Mouse (Mus musculus): ENCODE results near the gene Armh3. TPM values are rescaled to one million over a fixed set of nuclear protein-coding genes. Genes with fewer than 3 reads are reported as not detected.

Armh3 gene
- total and polyA plus RNA-seq, 3 experiments: 13.9 to 14.6 (median 14.2) TPM

DNA sequence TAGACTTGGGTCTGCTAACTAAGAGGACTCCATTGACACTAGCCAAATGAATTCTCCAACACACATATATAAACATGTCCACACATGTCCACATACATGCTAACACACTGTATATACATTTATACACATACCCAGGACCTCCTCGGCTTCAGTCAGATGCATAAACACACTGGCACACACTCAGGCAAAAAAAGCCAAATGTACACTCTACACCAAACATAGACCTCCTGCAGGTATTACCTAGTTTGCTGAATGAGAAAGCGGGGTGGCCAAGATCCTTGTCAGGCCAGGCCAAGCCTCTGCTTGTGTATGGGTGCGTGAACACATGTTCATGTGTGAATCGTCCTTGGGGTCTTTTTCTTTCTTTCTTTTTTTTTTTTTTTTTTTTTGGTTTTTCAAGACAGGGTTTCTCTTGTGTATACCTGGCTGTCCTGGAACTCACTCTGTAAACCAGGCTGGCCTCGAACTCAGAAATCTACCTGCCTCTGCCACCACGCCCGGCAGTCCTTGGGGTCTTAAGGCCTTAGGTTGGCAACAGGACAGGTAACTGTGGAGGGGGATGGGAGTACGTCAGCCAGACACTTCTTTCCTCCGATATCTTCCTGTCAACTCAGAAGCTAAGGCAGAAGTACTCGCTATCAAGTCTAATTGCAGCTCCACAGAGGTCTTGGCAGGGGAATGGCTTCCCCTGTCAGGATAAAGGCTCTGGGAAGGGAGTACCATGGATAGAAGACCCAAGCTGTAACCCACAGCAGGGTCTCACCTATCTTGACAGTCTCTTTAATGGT, 32.1 kb upstream of the Armh3 start:
- Histone ChIP-seq H3K79me2 (replicated peaks; ENCODE audit: control insufficient read depth, insufficient read depth, low read length) (no peaks in the 10 kb centered on the region), H3K4me3 (no peak overlapping the region), H3K36me3 (ENCODE audit: control insufficient read depth, insufficient read depth, low read length) (no peaks in the 10 kb centered on the region), H3K4me1 (ENCODE audit: control insufficient read depth, insufficient read depth, low read length) (no peaks in the 10 kb centered on the region), H3K27me3 (ENCODE audit: control insufficient read depth, insufficient read depth, low read length) (no peaks in the 10 kb centered on the region), H3K9ac (ENCODE audit: low read depth, low read length) (no peak overlapping the region), H3K27ac (no peak overlapping the region)
- no peak for DNase-seq
- WGBS: 87% methylated on average over 10 of the region's 10 CpGs
- TF ChIP-seq CTCF (IDR thresholded peaks at IDR 0.05) (no peak), EP300 (IDR thresholded peaks at IDR 0.05; ENCODE audit: insufficient read depth, low read depth, low read length) (no peak), POLR2A (IDR thresholded peaks at IDR 0.05; ENCODE audit: insufficient read depth, low read depth, low read length) (no peak)
- intact Hi-C loops (cut with DNase I): no loop called here

DNA sequence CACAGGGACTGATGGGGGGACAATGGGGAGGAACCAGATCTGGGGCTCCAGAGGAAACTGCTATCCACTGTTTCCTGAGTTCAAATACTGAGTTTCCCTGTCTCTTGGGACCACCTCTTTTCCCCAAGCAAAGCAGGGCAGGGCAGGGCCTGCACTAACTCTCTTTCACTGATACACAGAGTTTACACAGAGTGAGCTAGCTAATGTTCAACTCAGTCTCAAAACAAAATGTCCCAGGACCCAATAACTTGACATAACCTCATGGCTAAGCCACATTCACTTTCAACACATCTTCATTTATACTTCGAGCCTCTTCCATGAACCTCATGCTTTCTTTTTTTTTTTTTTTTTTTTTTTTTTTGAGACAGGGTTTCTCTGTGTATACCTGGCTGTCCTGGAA, 31.4 kb upstream of the Armh3 start:
- TF ChIP-seq EP300 (IDR thresholded peaks at IDR 0.05; ENCODE audit: insufficient read depth, low read depth, low read length): no peak
- no peak for TF ChIP-seq CTCF (IDR thresholded peaks at IDR 0.05)
- no peak for TF ChIP-seq POLR2A (IDR thresholded peaks at IDR 0.05; ENCODE audit: insufficient read depth, low read depth, low read length)
- no peaks in the 10 kb centered on the region for H3K27me3 ChIP-seq (ENCODE audit: control insufficient read depth, insufficient read depth, low read length)
- intact Hi-C loops (cut with DNase I): no loop called here
- no peaks in the 10 kb centered on the region for H3K79me2 ChIP-seq (replicated peaks; ENCODE audit: control insufficient read depth, insufficient read depth, low read length)
- no peak for DNase-seq
- no peak overlapping the region for H3K4me3 ChIP-seq
- WGBS: 85% methylated on average over 1 of the region's 1 CpGs
- no peaks in the 10 kb centered on the region for H3K36me3 ChIP-seq (ENCODE audit: control insufficient read depth, insufficient read depth, low read length)
- H3K4me1 ChIP-seq (ENCODE audit: control insufficient read depth, insufficient read depth, low read length): no peaks in the 10 kb centered on the region
- H3K27ac ChIP-seq: no peak overlapping the region
- no peak overlapping the region for H3K9ac ChIP-seq (ENCODE audit: low read depth, low read length)

DNA sequence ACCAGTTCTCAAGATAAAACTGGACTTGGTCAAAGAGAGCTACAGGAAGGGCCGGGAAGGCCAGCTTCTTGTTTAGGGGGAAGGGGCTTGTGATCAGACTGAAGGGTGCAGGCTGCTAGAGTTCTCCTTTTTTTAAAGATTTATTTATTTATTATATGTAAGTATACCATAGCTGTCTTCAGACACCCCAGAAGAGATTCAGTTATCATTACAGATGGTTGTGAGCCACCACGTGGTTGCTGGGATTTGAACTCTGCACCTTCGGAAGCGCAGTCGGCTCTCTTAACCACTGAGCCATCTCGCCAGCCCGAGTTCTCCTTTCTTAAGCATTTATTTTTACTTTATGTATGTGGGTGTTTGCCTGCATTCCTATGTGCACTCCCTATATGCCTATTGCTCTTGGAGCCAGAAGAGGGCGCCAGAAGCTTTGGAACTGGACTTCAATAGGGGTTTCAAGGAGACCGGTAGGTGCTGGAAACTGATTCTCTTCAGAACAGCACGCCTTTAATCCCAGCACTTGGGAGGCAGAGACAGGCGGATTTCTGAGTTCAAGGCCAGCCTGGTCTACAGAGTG, 30.5 kb upstream of the Armh3 start:
- no peak for DNase-seq
- H3K9ac ChIP-seq (ENCODE audit: low read depth, low read length): no peak overlapping the region
- H3K4me3 ChIP-seq: no peak overlapping the region
- TF ChIP-seq EP300 (IDR thresholded peaks at IDR 0.05; ENCODE audit: insufficient read depth, low read depth, low read length) (no peak), CTCF (IDR thresholded peaks at IDR 0.05) (peak; percentile 43)
- intact Hi-C loops (cut with DNase I): no loop called here
- H3K27me3 ChIP-seq (ENCODE audit: control insufficient read depth, insufficient read depth, low read length): no peaks in the 10 kb centered on the region
- no peaks in the 10 kb centered on the region for H3K36me3 ChIP-seq (ENCODE audit: control insufficient read depth, insufficient read depth, low read length)
- H3K79me2 ChIP-seq (replicated peaks; ENCODE audit: control insufficient read depth, insufficient read depth, low read length): no peaks in the 10 kb centered on the region
- no peaks in the 10 kb centered on the region for H3K4me1 ChIP-seq (ENCODE audit: control insufficient read depth, insufficient read depth, low read length)
- WGBS: 70% methylated on average over 11 of the region's 11 CpGs
- H3K27ac ChIP-seq: no peak overlapping the region

DNA sequence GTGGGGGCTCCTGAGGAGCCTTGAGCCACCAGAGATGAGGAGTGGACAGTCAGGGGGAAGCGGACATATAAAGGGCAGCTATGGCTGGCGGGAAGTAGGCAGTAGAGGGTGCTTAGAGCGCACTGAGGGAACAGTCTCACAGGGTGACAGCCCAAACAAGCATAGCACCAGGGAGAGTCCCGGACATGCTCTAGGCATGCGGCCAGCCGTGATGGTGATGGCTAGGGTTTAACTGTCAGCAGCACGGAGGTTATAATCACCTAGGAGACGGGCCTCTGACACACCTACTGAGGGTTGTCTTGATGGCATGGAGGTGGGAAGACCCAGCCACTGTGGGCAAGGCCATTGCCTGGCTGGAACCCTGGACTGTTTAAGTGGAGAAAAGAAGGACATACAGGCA, 28.3 kb upstream of the Armh3 start:
- Histone ChIP-seq H3K27me3 (ENCODE audit: control insufficient read depth, insufficient read depth, low read length) (no peaks in the 10 kb centered on the region), H3K27ac (no peak overlapping the region), H3K4me1 (ENCODE audit: control insufficient read depth, insufficient read depth, low read length) (no peaks in the 10 kb centered on the region), H3K9ac (ENCODE audit: low read depth, low read length) (no peak overlapping the region), H3K79me2 (replicated peaks; ENCODE audit: control insufficient read depth, insufficient read depth, low read length) (no peaks in the 10 kb centered on the region), H3K36me3 (ENCODE audit: control insufficient read depth, insufficient read depth, low read length) (no peaks in the 10 kb centered on the region), H3K4me3 (no peak overlapping the region)
- DNase-seq: peak in 1 of 2 experiments; percentile 37
- TF ChIP-seq CTCF (IDR thresholded peaks at IDR 0.05) (no peak), EP300 (IDR thresholded peaks at IDR 0.05; ENCODE audit: insufficient read depth, low read depth, low read length) (no peak), POLR2A (IDR thresholded peaks at IDR 0.05; ENCODE audit: insufficient read depth, low read depth, low read length) (no peak)
- 46% methylated on average over 8 of the region's 8 CpGs for WGBS
- intact Hi-C loops (cut with DNase I): no loop called here

DNA sequence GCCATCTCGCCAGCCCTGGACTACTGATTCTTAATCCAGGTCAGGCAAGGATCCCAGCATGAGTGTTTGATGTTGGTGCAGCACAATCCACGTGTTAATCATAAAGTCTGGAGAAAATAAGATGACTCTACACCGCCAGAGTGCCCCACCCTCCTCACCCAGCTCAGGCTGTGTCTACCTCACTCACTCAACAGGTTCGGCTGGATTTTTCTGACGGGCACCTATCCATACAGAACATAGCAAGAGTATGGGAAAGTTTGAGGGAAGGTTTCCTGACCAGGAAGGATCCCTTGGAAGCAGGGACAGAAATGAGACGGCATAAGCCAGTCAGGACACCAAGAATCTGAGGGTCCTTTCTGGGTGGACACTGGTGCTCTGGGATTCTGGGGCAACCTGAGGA, 26.7 kb upstream of the Armh3 start:
- Histone ChIP-seq H3K4me1 (ENCODE audit: control insufficient read depth, insufficient read depth, low read length) (no peaks in the 10 kb centered on the region), H3K4me3 (no peak overlapping the region), H3K36me3 (ENCODE audit: control insufficient read depth, insufficient read depth, low read length) (no peaks in the 10 kb centered on the region), H3K27ac (no peak overlapping the region), H3K27me3 (ENCODE audit: control insufficient read depth, insufficient read depth, low read length) (no peaks in the 10 kb centered on the region), H3K79me2 (replicated peaks; ENCODE audit: control insufficient read depth, insufficient read depth, low read length) (no peaks in the 10 kb centered on the region), H3K9ac (ENCODE audit: low read depth, low read length) (no peak overlapping the region)
- WGBS: 80% methylated on average over 6 of the region's 6 CpGs
- intact Hi-C loops (cut with DNase I): no loop called here
- TF ChIP-seq EP300 (IDR thresholded peaks at IDR 0.05; ENCODE audit: insufficient read depth, low read depth, low read length): no peak
- no peak for TF ChIP-seq POLR2A (IDR thresholded peaks at IDR 0.05; ENCODE audit: insufficient read depth, low read depth, low read length)
- no peak for TF ChIP-seq CTCF (IDR thresholded peaks at IDR 0.05)
- no peak for DNase-seq

DNA sequence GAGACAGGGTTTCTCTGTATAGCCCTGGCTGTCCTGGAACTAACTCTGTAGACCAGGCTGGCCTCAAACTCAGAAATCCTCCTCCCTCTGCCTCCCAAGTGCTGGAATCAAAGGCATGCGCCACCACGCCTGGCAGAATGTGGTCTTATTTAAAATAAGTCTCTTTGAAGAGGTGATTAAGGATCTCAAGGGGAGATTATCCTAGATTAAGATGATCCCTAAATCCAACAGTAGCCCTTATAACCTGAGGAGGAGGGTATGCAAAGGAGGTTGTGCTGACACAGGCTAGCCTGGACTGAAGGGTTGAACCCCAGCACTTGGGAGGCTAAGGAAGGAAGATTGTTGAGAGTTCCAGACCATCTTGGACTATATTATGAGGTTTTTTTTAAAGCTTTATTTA, 17.7 kb upstream of the Armh3 start:
- no peak for TF ChIP-seq POLR2A (IDR thresholded peaks at IDR 0.05; ENCODE audit: insufficient read depth, low read depth, low read length)
- TF ChIP-seq CTCF (IDR thresholded peaks at IDR 0.05): no peak
- TF ChIP-seq EP300 (IDR thresholded peaks at IDR 0.05; ENCODE audit: insufficient read depth, low read depth, low read length): no peak
- H3K36me3 ChIP-seq (ENCODE audit: control insufficient read depth, insufficient read depth, low read length): no peaks in the 10 kb centered on the region
- H3K79me2 ChIP-seq (replicated peaks; ENCODE audit: control insufficient read depth, insufficient read depth, low read length): no peaks in the 10 kb centered on the region
- no peak overlapping the region for H3K4me3 ChIP-seq
- H3K27ac ChIP-seq: no peak overlapping the region
- 91% methylated on average over 2 of the region's 2 CpGs for WGBS
- no peaks in the 10 kb centered on the region for H3K27me3 ChIP-seq (ENCODE audit: control insufficient read depth, insufficient read depth, low read length)
- H3K9ac ChIP-seq (ENCODE audit: low read depth, low read length): no peak overlapping the region
- intact Hi-C loops (cut with DNase I): no loop called here
- peaks cover 1% of the 10 kb centered on the region; the same call in 1 of the 2 replicates for H3K4me1 ChIP-seq (ENCODE audit: control insufficient read depth, insufficient read depth, low read length)
- no peak for DNase-seq
